Mouse (Mus musculus): ENCODE measurements around the gene Mta3. TPM values are rescaled to one million over a fixed set of nuclear protein-coding genes. Genes with fewer than 3 reads are reported as not detected.

Gene Mta3
- polyA plus RNA-seq (2017; shearing (Covaris generic)) = 100 to 1,000 TPM in 1 of 2 experiments, 10 to 100 TPM in 1; 80.0 to 105 TPM

DNA sequence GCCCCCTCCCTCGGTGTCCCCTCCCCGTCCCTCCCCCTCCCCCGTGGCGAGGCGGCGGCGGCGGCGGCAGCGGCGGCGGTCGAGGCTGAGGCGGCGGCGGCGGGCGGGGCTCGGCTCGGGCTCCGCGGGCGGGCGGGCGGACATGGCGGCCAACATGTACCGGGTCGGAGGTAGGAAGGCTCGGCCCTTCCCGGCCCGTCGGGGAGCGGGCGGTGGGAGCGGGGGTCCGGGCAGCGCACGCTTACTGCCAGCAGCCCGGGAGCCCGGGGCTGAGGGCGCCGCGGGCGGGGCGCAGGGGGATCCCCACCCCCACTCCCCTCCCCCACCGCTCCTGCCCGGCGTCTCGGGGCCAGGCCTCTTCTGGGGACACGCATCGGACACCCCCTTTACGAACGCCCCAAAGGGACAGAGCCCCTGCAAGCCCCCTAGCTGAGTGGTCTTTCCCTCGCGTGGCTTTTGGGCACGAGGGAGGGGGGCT, at the start of gene Mta3:
Gene Mta3 (plus strand): TSS at position 48 of the 478 bp plus-strand sequence.
- peak; percentile 3 for ATAC-seq

DNA sequence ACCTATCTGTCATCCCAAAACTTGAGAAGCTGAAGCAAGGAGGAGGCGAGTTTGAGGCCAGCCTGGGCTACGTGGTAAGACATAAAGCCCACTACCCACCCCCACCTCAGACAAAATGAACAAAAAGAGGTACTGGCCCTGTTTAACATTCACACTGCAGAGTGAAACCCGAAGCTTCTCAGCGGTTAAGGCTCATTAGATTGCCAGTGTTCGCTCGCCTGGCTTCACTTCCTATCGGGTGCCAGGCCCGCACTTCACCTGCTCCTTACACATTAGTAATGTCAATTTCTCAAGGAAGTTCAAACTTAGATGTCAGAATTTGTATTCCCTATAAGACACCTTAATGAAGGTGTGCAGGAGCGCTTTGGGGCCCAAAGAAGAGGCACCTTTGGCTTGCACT, 48.6 kb upstream of the Mta3 start:
- no peak for ATAC-seq

DNA sequence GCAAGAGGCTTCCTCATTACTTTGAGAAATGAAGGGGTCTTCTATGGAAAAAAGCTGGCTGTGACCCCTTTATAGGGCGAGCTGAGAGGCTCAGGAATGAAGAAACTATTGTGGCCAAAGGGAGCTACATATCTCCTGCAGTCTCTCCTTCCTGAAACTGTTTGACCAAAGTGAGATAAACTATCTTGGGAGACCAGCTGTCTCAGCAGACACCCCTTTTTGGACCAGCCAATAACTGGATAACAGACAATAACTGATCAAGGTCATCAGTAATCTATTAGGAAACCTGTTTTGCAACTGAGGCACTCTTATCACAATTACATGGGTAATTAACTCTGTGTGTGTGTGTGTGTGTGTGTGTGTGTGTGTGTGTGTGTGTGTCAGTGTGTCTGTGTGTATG, 47.0 kb upstream of the Mta3 start:
- ATAC-seq = no peak

DNA sequence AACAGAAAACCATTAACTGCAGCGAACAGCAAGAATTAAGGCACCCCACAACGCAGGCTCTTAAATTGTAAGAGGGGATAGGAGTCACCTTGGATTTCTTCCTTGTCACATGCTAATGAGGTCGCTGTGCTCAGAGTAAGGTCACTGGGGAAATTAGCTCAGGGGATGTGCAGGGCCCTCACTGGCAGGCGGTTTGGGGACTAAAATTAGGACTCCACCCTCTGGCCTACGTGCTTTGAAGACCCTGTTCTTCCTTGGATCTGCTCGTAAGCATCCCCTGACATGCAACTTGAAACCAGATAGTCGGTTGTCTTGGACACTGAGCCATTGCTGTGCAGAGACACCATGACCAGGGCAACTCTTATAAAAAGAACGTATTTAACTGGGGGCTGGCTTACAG, 41.2 kb upstream of the Mta3 start:
- ATAC-seq = no peak

DNA sequence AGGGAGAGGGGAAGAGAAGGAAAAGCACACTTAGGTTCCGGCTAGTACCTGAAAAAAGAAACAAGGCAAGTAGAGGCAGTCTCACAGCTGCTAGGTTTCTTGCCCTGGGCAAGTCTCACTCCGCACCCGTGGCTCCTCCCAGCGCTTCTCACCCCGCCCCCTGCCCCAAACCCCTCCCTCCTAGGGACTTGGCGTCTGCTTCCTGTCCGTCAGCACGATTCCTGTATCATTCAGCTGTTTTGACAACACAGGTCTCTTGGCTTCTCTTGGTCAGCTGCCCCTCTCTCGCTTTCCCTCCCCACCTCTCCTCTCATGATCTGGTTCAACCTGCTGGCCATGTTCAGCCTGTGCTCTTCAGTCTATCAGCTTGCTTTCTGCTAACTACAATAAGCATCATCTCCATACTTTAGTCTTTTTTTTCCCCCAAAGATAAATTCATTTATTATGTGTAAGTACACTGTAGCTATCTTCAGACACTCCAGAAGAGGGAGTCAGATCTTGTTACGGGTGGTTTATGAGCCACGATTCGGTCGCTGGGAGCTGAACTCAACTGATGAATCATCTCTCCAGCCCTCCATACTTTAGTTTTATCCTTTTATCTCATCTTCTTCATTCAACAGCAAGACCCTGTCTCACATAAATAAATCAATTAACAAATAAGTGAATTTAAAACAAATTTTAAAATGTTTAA, 39.2 kb upstream of the Mta3 start:
- ATAC-seq = peak; percentile 58

DNA sequence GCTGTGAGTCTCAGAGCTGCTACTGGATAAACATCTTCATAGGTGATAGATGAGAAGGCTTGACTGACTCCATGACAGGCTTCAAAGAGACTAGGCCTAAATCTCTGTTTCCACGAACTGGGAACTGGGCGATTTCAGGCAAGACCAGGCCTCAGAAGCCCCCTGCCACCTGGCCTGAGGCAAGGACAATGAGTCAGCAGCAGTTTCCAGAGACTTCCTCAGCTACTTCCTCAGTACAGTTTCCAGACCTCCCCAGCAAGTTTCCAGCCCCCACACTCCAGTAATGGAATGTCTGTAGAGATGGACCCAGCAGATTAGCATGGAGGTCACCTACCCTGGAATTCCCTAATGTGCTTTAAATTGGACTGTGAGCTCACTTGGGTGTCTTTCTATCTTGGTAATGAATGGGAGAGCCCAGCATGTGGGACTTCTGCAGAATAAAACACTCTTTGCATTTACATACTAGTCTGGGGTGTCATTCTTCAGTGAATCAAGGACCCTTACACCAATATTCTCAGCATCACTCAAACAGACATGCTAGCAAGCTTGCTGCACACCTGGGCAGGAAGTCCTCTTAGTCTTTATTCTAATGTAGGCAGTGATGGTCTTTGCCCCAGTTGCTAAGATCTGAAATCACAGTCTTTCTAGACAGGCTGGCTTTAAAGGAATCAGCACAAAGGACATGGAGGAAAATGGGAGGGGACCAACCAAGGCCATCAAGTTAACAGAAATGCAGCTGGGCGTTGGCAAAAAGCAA, 37.9 kb upstream of the Mta3 start:
- ATAC-seq = no peak

DNA sequence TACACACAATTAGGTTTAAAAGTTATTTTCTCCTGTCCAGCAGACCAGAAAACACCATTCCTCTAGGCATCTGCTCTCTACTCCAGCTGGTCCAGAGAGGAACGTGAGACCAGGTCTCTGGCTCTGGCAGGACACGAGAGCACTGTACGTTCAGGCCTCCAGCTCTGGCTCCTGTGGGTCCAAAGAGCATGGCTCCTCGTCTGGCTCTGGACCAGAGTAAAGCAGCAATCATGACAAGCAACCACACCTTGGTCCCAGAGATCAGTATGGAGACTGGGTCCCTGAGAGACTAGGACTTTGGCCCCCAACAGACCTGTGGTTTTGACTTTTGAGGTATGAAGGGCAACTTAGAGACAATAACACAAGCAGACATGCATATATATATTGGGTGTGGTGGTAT, 33.3 kb upstream of the Mta3 start:
- no peak for ATAC-seq

DNA sequence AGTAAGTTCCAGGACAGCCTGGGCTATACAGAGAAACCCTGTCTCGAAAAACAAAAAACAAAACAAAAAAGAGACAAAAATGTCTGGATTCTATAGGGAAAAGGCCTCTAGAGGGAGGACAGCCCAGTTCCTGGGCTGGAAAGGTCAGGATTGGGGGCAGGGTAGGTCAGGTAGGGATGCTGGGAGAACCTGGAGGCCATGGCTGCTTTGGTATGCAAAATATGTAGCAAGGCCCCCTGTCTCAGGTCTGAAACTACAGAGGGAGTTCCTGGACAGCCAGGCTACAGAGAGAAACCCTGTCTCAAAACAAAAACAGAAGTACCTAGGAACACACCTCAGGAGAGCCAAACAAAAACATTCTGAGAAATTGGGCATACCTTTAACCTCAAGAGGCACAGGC, 28.6 kb upstream of the Mta3 start:
- no peak for ATAC-seq

DNA sequence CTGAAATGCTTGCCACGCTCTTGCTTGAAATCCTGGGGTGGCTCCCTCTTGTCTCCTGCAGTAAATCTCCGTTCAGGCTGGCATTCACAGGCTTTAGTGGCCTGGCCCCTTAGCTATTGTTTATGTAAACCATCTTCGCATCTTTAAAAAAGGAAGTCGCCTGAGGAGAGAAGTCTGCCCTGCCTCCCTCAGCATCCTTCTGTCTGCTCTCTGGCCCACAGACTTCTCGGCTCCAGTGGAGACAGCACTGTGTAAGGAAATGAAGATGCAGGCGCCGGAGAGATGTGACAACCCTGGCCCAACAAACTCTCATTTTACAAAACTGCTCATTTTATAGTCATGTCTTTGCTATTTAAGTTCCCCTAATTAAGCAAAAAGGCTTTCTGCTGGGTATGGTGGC, 24.0 kb upstream of the Mta3 start:
- no peak for ATAC-seq

DNA sequence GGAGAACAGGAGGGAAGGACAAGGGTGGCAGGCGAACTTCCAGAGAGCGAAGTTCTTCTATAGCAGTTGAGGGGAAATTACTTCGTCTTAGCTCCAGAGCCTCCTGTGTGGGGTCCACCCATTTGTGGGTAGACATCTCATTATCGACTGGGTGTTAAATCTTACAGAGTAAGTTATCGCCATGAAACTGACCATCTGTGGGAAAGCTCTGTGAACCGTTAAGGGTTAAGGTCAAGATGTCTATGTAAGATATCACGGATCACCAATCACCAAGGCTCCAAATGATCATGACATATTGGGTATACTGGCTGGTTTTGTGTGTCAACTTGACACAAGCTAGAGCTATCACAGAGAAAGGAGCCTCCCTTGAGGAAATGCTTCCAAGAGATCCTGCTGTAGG, 21.5 kb upstream of the Mta3 start:
- ATAC-seq = no peak

DNA sequence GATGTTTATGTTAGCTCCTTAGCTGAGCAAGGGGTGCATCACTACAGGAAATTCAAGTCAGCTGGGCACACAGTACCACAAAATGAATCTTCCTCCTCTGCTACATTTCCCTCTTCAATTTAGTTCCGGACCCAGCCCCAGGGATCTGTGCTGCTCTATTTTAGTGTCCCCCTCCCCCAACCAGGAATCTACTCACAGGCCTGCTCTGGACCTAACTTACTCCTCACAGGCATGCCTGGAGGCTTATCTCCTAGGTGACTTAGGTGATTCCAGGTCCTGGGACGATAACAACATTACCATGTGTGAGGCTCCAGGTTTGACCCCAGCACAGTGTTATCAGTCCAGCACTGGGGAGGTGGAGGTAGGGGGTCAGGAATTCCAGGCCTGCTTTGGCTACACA, 15.5 kb upstream of the Mta3 start:
- no peak for ATAC-seq

DNA sequence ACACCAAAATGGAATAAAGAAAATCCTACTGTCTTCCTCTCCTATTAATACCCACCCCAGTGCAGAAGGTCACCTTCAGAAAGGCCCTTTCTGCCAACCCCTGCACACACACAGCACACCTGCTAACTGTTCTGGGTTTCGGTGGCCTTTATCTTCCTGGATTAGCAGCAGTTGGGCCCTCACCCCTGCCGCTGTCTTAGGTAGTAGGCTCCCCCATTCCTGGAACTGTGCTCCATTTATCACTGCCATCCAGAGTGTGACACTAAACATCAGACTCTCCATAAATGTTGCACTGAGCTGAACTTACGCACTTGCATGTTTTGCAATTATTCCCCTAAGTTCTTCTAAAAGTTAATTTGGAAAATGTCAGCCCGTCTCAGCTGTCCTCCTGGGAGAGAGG, 14.6 kb upstream of the Mta3 start:
- no peak for ATAC-seq

DNA sequence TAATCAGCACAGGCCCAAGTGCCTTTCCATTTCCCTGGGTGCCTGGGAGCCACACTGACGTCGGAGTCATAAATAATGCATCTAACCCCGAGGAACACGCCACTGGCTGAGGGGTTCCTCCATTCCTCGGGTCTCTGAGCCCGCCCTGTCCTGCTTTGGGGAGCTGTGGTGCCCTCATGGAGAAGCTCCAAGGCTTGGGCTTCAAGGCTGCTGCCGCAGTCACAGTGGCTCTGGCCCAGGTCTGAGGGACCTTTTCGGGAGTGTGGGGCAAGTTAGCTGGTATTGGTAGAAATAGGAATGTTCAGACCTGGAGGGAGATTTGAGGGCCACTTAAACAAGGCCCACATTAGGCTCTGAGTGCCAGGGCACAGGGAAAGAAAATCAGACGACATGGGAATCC, 12.0 kb upstream of the Mta3 start:
- ATAC-seq = no peak

DNA sequence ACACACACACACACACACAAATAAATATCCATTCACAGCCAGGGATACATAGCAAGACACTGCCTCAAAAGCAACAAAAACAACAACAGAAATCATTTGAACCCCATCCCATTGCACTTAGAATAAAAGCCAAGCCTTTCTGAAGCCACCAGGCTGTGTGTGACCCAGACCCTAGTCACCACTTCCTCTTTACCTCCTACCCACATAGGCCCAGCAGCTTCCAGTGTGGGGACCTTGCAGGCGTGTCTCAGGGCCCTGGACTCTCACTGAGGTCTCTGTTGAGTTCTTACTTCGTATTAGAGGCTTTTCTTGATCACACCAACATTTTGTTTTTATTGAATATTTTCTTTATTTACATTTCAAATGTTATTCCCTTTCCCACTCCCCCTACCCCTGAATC, 10.2 kb upstream of the Mta3 start:
- ATAC-seq = peak; percentile 58

DNA sequence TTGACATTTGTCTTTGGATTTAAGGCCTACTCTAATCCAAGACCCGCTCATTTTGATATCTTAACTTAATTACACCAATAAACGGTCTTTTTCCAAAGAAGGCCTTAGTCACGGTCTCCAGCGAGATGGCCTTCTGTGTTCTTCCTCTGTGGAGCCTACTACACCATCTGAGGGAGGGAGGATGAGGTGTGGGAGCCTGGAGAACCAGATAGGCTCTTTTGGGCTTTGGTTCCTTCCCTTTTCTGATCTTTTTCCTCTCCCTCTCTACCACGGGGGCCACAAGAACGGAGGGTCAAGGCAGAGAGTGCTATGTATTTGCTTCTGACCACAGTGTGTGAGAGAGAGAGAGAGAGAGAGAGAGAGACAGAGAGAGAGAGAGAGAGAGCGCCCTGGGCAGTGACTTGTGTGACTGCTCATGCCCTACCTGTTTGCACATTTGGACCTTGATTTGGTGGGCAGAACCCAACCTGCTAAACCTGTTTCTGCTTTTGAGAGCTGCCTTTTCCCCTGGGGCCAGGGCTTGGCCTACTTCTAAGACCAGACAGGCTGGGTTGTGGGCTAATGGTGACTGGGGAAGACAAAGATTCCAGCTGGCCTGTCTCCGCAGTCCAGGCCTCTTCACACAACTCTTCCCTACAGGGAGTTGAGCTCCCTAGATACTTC, 6.8 kb upstream of the Mta3 start:
- ATAC-seq = no peak

DNA sequence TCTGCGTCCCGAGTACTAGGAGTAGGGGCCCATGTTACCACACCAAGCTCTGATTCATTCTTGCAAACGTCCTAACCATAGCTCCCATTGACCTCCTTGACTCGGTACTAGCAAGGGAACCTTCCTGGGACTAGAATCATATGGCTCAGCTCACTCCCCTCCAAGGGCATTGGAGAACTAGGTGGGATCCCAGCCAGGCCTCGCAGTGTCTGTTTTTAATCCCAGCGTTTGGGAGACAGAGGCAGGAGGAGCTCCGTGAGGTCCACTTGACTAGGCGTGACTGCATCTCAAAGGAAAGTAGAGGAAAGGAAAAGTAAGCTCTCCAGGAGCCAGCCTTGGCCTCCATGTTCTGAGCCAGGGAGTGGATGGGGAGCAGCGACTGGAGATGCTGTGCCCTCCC, 5.8 kb upstream of the Mta3 start:
- ATAC-seq = no peak

DNA sequence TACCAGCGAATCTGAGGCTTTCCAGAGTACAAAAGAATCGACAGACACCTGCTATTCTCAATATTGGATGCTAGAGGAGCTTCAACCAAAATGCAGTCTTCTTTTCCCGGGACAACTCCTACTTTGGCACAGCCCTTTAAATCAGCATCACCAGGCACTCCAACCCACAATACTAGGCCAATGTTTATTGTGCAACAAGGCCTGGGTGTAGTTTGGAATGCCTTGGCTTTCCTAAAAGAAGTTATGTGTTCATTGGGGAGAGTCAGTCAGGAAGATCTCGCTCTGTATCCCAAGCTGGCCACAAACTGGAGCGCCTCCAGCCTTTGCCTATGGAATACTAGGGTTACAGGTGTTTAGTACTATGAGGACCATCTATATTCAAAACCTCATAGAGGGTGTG, 1.5 kb upstream of the Mta3 start:
- no peak for ATAC-seq

DNA sequence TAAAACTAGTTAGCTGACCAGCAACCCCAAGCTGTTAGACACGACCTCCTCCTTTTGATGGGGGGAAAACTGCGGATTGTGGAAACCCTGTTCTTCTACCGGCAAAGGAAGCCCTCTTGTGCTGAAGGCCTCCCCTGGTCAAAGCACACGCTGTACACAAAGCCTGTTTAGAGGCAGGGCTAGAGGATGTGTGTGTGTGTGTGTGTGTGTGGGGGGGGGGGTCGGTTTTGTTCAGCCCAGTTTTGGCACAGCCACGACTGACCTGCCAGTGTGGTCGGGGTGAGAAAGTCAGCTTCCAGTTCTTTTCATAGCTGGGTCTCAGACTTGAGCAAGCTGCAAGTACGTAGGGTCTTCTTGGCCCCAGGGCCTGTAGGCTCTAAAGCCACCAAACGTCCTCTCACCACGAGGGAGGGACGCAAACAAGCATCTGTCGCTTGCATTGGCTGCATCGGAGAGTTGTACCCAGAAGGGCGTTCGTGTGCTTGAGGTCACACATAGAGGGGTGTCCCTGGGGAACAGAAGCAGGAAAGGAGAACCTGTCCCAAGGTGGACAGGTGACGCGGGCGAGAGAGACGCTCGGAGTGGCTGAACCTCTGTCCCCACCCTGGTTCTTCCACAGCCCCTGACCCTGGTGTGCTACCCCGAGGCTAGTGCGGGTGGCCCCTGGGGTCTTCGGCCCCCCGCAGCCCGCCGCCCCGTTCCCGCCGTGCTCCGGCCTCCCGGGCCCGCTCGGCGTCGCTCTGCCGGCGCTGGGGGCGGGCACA, 429 bp upstream of the Mta3 start:
- peak; percentile 38 for ATAC-seq

DNA sequence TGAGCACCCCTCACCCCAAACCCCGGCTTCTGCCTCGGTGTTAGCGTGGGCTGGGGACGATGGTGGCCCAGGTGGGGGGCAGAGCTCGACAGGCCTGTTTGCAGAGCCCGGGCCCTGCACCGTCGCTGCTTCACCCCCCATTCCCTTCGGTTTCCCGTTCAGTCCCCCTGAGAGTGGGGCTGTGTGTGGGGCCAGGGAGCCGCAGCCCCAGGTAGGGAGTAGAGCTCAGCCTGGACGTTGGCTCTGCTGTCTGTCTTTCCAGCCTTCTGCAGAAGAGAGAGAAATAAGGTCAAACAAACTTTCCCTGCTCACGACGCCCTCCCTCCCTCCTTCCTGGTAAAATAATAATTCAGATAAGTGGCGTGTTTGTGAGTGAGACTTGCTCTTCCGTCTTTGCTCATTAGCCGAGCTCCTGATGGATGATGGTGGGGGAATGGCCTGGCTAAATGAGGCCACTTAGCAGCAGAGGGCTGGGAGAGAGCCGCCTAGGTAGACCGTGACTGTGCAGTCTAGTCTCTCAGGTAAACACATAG, 697 bp downstream of the Mta3 start:
- peak; percentile 22 for ATAC-seq

DNA sequence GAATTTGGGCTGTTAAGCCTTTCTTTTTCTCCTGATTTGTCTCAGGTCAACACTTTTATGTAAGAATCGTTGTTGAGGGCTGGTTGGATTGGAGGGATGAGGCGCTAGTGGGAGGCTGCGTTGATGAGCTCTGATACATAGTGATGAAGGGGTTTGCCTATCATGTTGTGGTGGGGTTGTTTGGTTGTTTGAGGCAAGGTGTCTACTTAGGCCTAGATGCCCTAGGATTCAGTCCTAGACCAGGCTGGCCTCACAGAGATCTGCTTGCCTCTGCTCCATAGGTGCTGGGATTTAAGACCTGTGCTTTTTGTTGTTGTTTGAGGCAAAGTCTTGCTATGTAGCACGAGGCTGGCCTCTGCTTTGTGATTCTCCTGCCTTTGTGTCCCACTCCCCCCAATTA, 1.4 kb downstream of the Mta3 start:
- ATAC-seq = peak; percentile 29

DNA sequence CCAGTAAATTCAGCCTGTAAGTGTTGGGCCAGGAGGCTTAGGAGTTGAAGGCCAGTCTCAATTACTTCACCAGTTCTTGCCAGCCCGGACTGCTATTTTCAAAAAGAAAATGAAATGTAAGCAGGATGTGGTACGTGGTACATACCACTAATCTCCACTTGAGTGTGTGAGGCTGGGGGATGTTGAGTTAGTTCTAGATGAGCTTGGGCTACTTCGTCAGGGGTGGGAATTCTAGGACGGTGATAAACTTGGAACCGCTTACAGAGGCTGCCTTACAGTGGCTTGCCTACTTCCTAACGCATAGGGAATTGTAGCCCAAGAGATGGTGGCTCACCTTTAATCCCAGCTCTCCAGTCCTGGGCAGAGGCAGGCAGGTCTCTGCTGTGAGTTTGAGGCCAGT, 1.9 kb downstream of the Mta3 start:
- peak; percentile 70 for ATAC-seq

DNA sequence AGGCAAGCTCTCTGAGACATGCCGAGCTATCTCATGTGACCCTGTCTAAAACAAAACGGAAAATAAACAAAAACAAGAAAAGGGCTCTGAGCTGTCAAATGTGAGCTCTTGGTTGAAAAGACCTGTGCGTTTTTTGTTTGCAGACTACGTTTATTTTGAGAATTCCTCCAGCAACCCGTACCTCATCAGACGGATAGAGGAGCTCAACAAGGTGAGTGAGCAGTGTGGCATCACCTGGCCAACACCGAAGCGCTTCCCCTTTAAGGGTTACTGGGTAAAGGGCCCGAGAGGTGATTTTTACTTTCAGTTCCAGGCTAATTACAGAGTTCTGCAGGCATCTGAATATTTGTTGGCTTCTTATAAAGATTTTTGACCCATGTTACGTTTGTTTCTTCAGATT, 2.3 kb downstream of the Mta3 start:
- peak; percentile 30 for ATAC-seq

DNA sequence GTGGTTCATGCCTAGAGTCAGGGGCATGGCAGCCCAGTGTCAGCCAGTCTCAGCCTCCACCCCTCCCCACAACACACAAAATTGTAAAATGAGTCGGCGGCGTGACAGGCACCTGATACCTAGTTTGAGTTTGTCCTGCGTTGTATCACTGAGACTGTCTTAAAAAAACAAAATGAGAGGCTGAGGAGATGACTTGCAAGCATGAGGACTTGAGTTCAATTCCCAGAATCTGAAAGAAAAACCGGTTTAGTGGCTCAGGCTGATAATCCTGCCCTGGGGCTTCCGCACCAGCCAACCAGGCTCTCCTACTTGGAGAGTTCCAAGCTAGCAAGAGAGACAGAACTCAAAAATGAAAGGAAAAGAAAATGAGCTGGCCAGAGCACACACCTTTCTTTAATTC, 2.9 kb downstream of the Mta3 start:
- ATAC-seq = no peak
